ENCODE assay signal across 8 mouse cellular contexts in genomic region chr7:116307099-116307870, GRCm38 (mm10). TPM values are rescaled to one million over a fixed set of nuclear protein-coding genes. Genes with fewer than 3 reads are reported as not detected.
DNase-seq lines count a peak whose midpoint lies in the region; ATAC-seq lines count a peak whose summit lies in the region.

No protein-coding gene starts in this region.

- H3K9me3 ChIP-seq in neural tube, embryonic 11.5 days (ENCODE audit: control insufficient read depth, low read length) = no peaks in the 10 kb centered on the region
- no peaks in the 10 kb centered on the region for H3K9me3 ChIP-seq in hindbrain, embryonic 12.5 days (replicated peaks)

- H3K4me2 ChIP-seq in neural tube, embryonic 11.5 days (ENCODE audit: low read depth) = peak overlapping the region; percentile 84
- peak overlapping the region; percentile 100 for H3K4me2 ChIP-seq in hindbrain, embryonic 12.5 days (replicated peaks)

- peak overlapping the region; percentile 72 for H3K4me3 ChIP-seq in neural tube, embryonic 11.5 days (ENCODE audit: low read depth, low read length)
- peak overlapping the region; percentile 78 for H3K4me3 ChIP-seq in hindbrain, embryonic 12.5 days

- no peaks in the 10 kb centered on the region for H3K27me3 ChIP-seq in neural tube, embryonic 11.5 days (ENCODE audit: control insufficient read depth, insufficient read depth, low read length)
- peaks cover 26% of the 10 kb centered on the region for H3K27me3 ChIP-seq in hindbrain, embryonic 12.5 days

- H3K4me1 ChIP-seq in neural tube, embryonic 11.5 days (ENCODE audit: control insufficient read depth, insufficient read depth, low read length) = peaks cover 5% of the 10 kb centered on the region; the same call in 1 of the 2 replicates
- H3K4me1 ChIP-seq in hindbrain, embryonic 12.5 days = peaks cover 24% of the 10 kb centered on the region

- no peaks in the 10 kb centered on the region for H3K36me3 ChIP-seq in neural tube, embryonic 11.5 days (ENCODE audit: control insufficient read depth, insufficient read depth, low read length)
- H3K36me3 ChIP-seq in hindbrain, embryonic 12.5 days = no peaks in the 10 kb centered on the region

- peak overlapping the region; percentile 67 for H3K9ac ChIP-seq in neural tube, embryonic 11.5 days (ENCODE audit: low read length)
- peak overlapping the region; percentile 71 for H3K9ac ChIP-seq in hindbrain, embryonic 12.5 days

- intact Hi-C loops in left cerebral cortex, postnatal 25 days (cut with DNase I) = no loop called here

- ATAC-seq in neural tube, embryonic 11.5 days (ENCODE audit: insufficient read depth, low FRiP score, low TSS enrichment) = peak; percentile 87
- peak; percentile 87 for ATAC-seq in hindbrain, embryonic 12.5 days (ENCODE audit: low FRiP score)
- ATAC-seq in megakaryocyte progenitor cell, adult 5-6 weeks (replicated peaks; ENCODE audit: poor library complexity) = peak; percentile 54

- H3K27ac ChIP-seq in neural tube, embryonic 11.5 days (ENCODE audit: low read depth, low read length) = no peak overlapping the region
- H3K27ac ChIP-seq in hindbrain, embryonic 12.5 days = 0 out of 2 replicates have a peak overlapping the region, but pooled peaks have one; percentile 40

- DNase-seq in neural tube, embryonic 11.5 days (ENCODE audit: low spot score) = peak; percentile 86
- no peak for DNase-seq in neural tube, embryonic 10.5 days (ENCODE audit: extremely low spot score, low spot score)
- DNase-seq in cerebellum, postnatal 10 days = peak; percentile 85 to 90
- peak; percentile 26 to 48 for DNase-seq in frontal cortex, postnatal 10 days (ENCODE audit: low spot score in 2 of 2)
- peak; percentile 20 to 35 for DNase-seq in left cerebral cortex, postnatal 25 days (ENCODE audit: low spot score in 2 of 2)
- DNase-seq in skeletal muscle tissue, adult 2 months (ENCODE audit: low read depth, low spot score) = peak; percentile 23

- under 1% methylated on average over 58 of the region's 63 CpGs for WGBS in neural tube, embryonic 11.5 days
- WGBS in hindbrain, embryonic 12.5 days = under 1% methylated on average over 63 of the region's 63 CpGs

RNA-seq across cellular contexts. Expression of gene Plekha7, which starts 0.9 kb away (rescaled TPM):
- 6.3 and 7.3 TPM in 2 replicates for polyA plus RNA-seq in neural tube, embryonic 11.5 days (2014; fragmentation: Nextera tagmentation; extraction: Ambion mirVana)
- 10.7 and 12.5 TPM in 2 replicates for polyA plus RNA-seq in hindbrain, embryonic 12.5 days (2016; fragmentation: Nextera tagmentation; extraction: Ambion mirVana)
- 10 to 100 TPM; 19.2 to 20.3 TPM for total RNA-seq in left cerebral cortex, postnatal 25 days (2021)
- 0.12 and 0.62 TPM in 2 replicates for total RNA-seq in megakaryocyte progenitor cell, adult 5-6 weeks (2015)
- 0.42 and 0.88 TPM in 2 replicates for total RNA-seq in megakaryocyte progenitor cell, adult 5-6 weeks (2017)

RNA-seq across cellular contexts. Expression of gene Rps13, which starts 26.7 kb away (rescaled TPM):
- polyA plus RNA-seq in neural tube, embryonic 11.5 days (2014; fragmentation: Nextera tagmentation; extraction: Ambion mirVana) = 696 and 786 TPM in 2 replicates
- 569 and 639 TPM in 2 replicates for polyA plus RNA-seq in hindbrain, embryonic 12.5 days (2016; fragmentation: Nextera tagmentation; extraction: Ambion mirVana)
- 100 to 1,000 TPM; 180 to 186 TPM for total RNA-seq in left cerebral cortex, postnatal 25 days (2021)
- 1,937 and 1,943 TPM in 2 replicates for total RNA-seq in megakaryocyte progenitor cell, adult 5-6 weeks (2015)
- 3,821 and 3,826 TPM in 2 replicates for total RNA-seq in megakaryocyte progenitor cell, adult 5-6 weeks (2017)

Comparison
In these comparisons a context has a peak if more than half of its experiments do, and no peak if none do; other contexts are left out.
1. RNA of gene Plekha7, which starts 0.9 kb away (total RNA-seq): 19.2 to 20.3 TPM in left cerebral cortex, postnatal 25 days; 0.12 to 0.88 TPM in megakaryocyte progenitor cell, adult 5-6 weeks; every median in the first group is over 10 times any median in the second.
2. RNA of gene Rps13, which starts 26.7 kb away (total RNA-seq): 1,937 to 3,826 TPM in megakaryocyte progenitor cell, adult 5-6 weeks; 180 to 186 TPM in left cerebral cortex, postnatal 25 days; every median in the first group is over 10 times any median in the second.
3. Peak in every context shown above with its lines, with median percentiles within 50 percentile points of each other: ATAC-seq.